Mouse (Mus musculus) limb, embryonic 15.5 days (tissue): ENCODE measurements at regions not wholly inside any gene's neighbourhood (a gene's known extent, or its start where the extent isn't known, plus 50 kb on each side); places are given as distances from the start of the nearest gene placed in this dataset.

Experiments used
- ATAC-seq: fragments of 200-750 bp; cut with Nextera tagmentation; 2 replicates; pipeline ENCODE4 v1.8.0; 2017; ENCODE audit warnings: low read depth, moderate TSS enrichment; ENCODE audit not compliant: insufficient number of reproducible peaks, low FRiP score, low TSS enrichment
- H3K27ac ChIP-seq: fragments of 300-500 bp; sonication (generic); 2 replicates; pipeline ENCODE4 v1.5.1; 2015; ENCODE audit warnings: moderate library complexity, mild to moderate bottlenecking, inconsistent platforms
- H3K27me3 ChIP-seq: fragments of 300-500 bp; sonication (generic); 2 replicates; pipeline ENCODE4 v1.6.1; 2015; ENCODE audit warnings: inconsistent platforms
- H3K36me3 ChIP-seq: fragments of 300-500 bp; sonication (generic); 2 replicates; pipeline ENCODE4 v1.6.1; 2015; ENCODE audit warnings: inconsistent platforms
- H3K4me1 ChIP-seq: fragments of 300-500 bp; sonication (generic); 2 replicates; pipeline ENCODE4 v1.6.1; 2015; ENCODE audit warnings: inconsistent platforms
- H3K4me2 ChIP-seq: fragments of 300-500 bp; sonication (generic); 2 replicates; pipeline ENCODE4 v1.6.1; 2015; ENCODE audit warnings: mild to moderate bottlenecking, inconsistent platforms
- H3K4me3 ChIP-seq: fragments of 300-500 bp; sonication (generic); 2 replicates; pipeline ENCODE4 v1.5.1; 2015; ENCODE audit warnings: mild to moderate bottlenecking, inconsistent platforms
- H3K9ac ChIP-seq: fragments of 300-500 bp; sonication (generic); 2 replicates; pipeline ENCODE4 v1.6.1; 2015; ENCODE audit warnings: inconsistent platforms
- H3K9me3 ChIP-seq: fragments of 300-500 bp; sonication (generic); 2 replicates; pipeline ENCODE4 v1.6.1; 2016; ENCODE audit warnings: inconsistent platforms
- WGBS: fragments of 180-500 bp; shearing (Covaris S2); methylation state at CpG from one replicate; pipeline ENCODE4 v1.1.7; 2015; 5-methylcytosine and 5-hydroxymethylcytosine counted together

GRCm38 (mm10) chr13:103970415-103970814, 50.1 kb upstream of the Erbin start:
- H3K4me1 ChIP-seq: peaks cover 11% of the 10 kb centered on the region
- H3K4me3 ChIP-seq: no peak overlapping the region
- 58% methylated on average over 8 of the region's 8 CpGs for WGBS
- no peak for ATAC-seq
- H3K36me3 ChIP-seq: no peaks in the 10 kb centered on the region
- no peak overlapping the region for H3K4me2 ChIP-seq
- H3K9ac ChIP-seq: no peak overlapping the region
- no peaks in the 10 kb centered on the region for H3K9me3 ChIP-seq
- H3K27me3 ChIP-seq: no peaks in the 10 kb centered on the region
- peak overlapping the region; percentile 43; the same call in 1 of the 2 replicates for H3K27ac ChIP-seq
